Mouse (Mus musculus): ENCODE data around the gene Zfp786.

Zfp786 gene

DNA sequence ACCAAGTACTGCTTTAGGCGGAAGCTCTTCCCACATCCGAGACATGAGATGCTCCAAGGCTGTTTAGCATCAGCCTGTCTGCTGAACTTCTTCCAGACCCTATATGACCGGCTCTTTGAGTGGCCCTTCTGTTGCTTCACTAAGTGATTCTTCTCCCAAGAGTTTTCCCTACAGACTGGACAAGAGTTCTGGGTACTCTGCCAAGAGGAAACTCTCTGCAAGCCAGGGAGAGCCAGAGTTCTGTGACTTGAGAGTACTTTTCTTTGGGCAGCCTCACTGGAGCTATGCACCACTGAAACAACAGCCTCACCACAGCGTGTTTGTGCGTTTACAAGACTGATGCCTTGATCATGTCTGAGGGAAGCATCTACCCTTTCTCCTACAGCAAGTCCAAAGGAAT is 9.4 kb downstream of the Zfp786 start:
- no peak for DNase-seq (ENCODE audit: low spot score in 2 of 2)

DNA sequence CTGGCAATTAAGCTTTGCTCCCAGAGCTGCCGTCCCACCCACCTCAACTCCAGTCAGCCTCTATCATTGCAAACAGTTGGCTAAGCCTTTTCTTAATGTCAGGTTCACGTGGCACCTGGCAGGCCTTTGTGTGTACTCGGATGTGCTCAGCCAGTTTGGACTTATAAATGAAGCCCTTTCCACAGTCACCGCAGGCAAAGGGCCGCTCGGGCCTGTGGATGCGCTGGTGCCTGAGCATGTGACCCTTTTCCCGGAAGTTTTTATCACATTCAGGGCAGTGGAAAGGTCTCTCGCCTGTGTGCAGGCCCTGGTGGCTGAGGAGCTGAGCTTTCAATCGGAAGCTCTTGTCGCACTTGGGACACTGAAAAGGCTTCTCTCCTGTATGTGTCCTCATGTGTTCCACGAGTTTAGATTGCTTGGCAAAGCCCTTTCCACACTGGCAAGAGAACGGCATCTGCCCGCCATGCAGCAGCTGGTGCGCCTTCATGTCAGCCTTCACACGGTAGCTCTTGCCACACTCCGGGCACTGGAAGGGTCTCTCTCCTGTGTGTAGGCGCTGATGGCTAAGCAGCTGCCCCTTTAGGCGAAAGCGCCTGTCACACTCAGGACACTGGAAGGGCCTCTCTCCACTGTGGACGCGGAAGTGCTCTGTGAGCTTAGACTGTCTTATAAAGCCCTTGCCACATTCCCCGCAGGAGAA is 10.9 kb downstream of the Zfp786 start:
- DNase-seq (ENCODE audit: low spot score in 2 of 2), result no peak

DNA sequence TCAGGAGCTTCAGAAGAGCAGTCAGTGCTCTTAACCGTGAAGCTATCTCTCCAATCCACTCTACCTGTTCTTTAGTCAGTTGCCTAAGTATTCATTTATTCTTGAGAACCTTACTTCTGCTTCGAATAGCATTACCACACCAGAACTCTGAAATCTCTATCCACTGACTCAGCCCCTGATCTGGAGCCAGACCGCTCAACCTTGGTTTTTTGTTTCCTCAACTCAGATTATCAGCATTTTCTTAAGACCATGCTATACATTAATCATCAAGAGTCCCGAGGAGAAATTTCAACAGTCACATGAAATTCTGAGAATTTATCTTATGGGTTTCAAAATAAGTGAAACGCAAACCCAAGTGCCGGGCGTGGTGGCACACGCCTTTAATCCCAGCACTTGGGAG is 11.9 kb downstream of the Zfp786 start:
- DNase-seq (ENCODE audit: low spot score in 2 of 2), result no peak

DNA sequence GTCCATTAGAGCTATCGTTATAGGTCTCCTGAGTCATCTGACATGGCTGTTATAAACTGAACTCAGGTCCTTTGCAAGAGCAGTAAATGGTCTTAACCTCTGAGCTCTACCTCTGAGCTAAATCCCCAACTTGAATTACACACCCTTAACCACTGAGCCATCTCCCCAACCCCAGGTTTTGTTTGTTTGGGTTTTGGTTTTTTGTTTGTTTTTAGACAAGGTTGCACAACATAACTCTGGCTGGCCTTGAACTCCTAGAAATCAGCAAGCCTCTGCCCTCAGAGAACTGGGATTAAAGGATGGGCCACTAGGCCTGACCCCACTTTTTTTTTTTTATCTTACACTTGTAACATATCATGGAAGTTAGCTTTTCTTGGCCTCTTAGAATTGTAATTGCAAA is 14.5 kb downstream of the Zfp786 start:
- no peak for DNase-seq (ENCODE audit: low spot score in 2 of 2)

DNA sequence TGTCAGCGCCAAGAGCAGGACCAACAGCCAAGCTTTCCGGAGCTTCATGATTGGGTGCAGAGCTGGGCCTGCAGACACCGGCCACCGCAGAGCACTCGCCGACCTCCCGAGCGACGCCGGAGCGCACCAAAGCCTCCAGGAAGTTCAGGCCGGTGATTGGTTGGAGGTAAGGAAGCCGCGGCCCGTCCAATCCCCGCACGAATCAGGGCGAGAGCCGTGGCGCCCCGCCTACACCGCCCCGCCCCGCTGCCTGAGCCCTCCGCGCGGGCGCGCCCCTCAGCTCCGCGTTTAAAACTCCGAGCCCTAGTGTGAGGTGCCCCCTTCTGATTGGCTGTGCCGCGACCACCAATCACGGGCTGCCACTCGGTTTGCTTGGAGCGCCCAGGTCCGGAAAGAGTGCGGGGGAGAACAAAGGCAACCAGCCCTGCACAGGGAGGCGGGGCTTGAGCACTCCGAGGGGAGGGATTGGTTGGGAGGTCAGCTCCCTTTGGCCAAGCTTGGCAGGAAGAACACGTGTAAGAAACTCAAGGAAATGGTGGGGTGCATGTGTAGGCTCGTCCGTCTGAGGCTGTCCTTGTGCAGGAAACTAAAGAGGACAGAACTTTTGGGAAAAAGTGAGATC is 17.3 kb downstream of the Zfp786 start, which contains the start of gene Pdia4:
TSS of gene Pdia4 (minus strand) at position 174 of the 622 bp plus-strand sequence.
- peak; percentile 88 to 98 for DNase-seq (ENCODE audit: low spot score in 2 of 2)

DNA sequence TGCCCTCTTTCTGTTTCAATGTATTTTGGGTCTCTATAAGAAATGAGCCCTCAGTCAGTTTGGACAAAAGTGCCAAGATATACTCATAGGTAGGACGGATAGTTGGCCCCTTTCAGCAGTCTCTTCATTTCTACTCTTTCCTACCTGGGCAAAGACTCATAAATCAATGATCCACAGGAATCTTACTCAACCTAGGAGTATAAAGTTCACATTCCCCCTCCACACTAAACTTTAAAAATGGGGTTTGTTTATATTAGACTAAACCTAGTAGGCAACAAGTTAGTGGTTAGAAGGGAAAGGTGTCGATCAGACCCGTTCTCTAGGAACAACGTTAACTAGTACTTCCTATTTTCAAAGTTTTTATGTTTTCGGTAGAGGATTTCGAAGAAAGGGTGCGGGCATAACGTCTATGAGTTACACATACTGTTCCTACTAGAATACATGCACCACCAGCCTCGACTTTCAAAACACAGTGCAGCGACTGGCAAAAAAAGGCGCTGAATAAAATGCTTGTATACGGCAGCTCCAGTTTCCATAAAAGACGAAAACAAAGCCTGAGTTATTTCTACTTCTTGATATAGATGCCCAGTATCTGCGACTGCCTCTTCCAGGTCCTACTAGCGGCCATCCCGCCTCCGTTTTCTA is 18.3 kb downstream of the Zfp786 start:
- DNase-seq (ENCODE audit: low spot score in 2 of 2), result no peak

DNA sequence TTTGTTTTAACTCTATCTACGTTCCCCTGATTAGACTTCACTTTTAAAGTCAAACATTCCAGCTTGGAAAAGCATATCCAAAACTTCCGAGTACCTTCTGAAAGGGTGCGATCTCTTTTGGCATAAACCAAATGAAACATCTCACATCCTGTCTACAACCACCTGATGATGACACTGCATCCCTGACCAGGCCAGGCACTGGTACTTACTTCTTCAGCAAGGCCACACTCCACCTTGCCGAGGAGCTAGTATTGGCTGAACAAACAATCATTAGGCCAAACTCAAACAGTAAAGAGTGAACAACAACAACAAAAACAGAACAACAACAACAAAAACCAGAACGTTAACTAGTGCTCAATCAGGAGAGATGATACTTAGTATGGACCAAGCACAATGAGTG is 19.3 kb downstream of the Zfp786 start:
- no peak for DNase-seq (ENCODE audit: low spot score in 2 of 2)

DNA sequence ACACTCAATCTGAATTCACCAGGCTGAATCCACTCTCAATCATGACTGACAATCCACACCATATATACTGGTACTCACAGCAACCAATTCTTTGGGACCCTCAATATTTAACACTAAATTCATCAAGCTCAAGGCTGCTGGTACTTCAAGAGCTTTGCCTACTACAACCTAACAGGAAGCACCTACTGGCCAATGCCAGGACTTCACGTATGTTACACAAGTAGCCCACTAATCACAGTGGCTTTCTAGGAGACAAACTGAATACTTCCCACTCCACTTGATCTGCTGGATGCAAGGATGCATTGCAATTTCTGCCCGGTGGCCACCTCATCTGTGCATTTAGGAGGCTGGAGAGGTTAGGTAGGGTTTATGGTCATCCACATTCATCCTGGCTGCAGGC is 20.5 kb downstream of the Zfp786 start:
- no peak for DNase-seq (ENCODE audit: low spot score in 2 of 2)

DNA sequence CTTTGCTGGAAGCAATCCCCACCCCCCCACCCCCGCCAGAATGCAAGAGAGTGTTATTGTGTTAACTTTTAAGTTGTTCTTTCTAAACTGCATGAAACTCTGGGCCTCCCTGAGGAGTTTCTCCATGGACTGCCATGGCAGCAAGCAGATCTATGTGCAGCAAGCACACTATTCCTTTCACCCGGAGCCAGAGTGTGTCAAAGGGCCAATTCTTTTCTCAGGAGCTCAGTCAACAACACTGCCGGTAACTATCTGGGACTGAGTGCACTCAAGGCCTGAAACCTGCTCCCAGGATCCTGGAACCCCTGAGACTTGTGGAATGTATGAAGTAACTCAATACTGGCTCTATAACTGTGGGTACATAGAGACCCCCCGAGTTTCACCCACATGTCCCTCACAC is 21.6 kb downstream of the Zfp786 start:
- no peak for DNase-seq (ENCODE audit: low spot score in 2 of 2)

DNA sequence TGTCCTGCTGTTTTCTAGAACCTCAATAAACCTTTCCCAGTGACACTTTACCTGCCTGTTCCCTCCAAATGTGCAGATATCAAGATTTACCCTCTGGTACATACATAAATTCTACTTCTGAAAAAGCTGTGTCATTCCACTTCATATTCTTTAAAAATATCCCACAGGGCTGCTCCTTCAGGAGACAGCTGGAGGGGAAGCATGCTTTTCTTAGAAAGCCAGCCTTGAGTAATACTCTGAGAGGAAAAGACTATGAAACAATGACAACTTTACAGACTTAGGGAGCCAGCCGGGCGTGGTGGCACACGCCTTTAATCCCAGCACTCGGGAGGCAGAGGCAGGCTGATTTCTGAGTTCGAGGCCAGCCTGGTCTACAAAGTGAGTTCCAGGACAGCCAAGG is 22.1 kb downstream of the Zfp786 start:
- no peak for DNase-seq (ENCODE audit: low spot score in 2 of 2)

DNA sequence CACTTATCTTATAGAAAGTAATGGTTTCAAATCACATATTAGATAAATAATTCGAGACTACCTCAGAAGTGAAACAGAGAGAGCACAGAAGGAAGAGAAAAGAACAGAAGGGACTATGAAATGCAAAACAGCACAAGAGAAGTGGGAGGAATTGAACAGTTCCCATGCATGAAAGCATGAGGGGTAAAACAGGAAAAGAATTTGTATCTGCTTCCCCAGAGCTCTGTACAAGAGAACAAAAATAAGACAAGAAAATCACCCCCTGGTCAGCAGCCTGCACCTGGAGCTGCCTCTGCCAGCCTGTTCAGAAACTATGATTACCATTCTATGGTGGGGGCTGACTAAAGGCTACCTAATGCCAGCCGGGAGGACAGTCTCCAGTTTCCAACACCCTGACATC is 23.2 kb downstream of the Zfp786 start:
- no peak for DNase-seq (ENCODE audit: low spot score in 2 of 2)

DNA sequence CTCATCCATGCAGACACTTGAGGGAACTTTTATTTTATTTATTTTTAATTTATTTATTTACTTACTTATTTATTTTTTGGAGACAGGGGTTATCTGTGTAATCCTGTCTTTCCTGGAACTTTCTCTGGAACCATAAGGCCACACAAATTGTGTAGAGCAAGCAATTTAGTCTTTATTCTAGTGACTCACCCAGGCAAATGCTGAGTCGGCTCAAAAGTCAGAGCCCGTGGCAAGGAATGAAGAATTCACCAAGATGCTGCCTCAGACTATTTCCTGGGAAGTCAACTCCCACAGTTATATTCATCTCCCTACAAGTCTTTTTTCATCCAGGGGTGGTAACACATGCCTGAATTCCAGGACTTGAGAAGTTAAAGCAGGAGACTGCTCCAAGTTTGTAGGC is 25.1 kb downstream of the Zfp786 start:
- no peak for DNase-seq (ENCODE audit: low spot score in 2 of 2)

DNA sequence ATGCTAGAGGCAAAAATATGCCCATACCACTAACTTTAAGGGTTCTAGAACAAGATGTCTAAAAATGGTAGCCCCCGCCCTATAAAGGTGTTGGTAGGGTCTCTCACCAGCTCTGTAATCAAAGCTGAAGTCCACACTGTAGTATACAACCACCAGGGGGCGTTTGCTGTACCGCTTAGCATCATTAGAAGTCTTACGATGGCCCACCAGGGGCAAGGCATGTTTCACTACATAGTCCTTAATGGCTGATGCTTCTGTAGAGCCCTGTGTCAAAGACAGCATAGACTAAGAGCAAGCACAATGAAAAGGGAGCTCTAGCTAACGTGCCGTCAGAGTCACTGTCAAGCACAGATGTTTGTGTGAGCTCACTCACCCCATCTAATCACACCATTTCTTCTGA is 31.6 kb downstream of the Zfp786 start:
- no peak for DNase-seq (ENCODE audit: low spot score in 2 of 2)

DNA sequence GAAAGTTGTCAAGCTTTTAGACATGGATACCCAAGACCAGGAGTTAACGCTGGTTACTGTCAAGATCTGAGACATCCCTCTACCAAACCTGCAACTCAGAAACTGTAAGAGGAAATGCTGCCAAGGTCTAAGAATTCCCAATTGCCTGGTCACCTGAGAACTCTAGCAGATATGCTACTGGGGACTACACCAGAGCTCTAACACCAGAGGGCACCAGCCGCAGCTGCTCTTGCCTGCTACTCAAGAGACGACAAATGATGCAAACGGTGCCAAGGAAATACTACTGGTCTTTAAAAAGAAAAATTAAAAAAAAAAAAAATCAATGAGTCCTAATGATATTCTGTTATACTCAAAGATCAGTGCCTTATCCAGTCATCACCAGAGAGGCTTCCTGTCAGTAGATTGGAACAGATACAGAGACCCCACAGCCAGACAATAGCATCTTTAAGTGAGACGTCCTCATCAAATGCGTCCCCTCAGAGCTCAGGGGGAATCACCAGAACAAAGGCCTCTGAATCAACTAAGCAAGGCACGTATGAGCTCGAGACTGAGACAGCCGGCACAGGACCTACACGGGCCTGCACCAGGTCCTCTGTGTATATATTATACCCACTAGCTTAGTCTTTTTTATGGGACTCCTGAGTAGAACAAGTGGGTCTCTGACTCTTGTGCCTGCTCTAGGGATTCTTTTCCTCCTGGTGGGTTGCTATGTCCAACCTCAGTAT is 36.4 kb downstream of the Zfp786 start:
- DNase-seq (ENCODE audit: low spot score in 2 of 2), result no peak

DNA sequence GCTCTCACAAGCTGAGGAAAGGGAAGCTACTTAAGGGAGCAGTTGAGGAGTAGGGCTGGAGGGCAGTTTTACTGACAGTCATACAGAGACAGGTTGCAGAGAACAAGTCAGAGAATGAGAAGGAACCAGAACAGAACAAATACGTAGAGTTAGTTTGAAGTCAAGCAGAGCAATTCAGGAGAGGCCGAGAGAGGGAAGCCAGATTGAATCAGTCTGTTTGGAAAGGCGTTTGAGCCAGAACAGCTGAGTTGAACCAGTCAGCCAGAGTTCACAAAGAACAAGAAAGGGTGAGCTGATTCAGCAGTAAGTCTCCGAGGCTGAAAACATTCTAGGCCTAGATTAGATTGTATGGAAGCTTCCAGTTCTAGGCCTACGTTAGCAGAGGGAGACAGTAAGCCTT is 37.4 kb downstream of the Zfp786 start:
- no peak for DNase-seq (ENCODE audit: low spot score in 2 of 2)

DNA sequence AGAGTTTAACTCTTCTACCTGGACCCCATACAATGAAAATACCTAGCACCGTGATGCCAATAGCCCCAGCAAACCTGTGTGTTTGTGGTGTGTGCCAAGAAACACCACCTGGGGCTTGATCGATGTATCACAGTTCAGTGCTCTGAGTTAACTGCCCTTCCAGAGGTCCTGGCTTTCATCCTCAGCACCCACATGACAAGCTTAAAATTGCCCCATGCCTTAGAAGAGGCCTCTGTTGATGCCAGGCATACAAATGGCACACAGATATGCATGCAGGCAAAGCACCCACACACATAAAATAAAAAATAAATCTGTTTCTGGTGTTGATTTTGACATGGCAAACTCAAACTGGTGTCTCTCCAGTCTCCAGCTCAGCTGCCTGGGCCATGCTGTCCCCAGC is 38.1 kb downstream of the Zfp786 start:
- no peak for DNase-seq (ENCODE audit: low spot score in 2 of 2)

DNA sequence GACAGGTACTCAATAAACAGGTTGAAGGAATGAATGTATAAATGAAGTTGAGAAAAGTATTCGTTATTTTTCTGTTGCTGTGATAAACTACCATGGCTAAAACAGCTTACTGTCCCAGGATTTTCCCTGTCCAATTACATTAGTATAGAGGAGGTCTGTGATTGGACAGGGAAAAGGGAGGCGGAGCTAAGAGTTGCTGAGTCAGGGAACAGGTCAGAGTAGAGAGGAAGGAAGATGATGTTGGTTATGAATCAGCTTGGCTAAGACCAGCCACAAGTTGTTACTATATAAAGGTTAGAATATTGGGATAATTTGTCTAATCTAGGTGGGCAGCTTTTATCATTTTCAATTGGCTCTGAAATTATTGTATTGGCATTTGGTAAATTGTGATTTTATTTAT is 39.9 kb downstream of the Zfp786 start:
- DNase-seq (ENCODE audit: low spot score in 2 of 2), result no peak

DNA sequence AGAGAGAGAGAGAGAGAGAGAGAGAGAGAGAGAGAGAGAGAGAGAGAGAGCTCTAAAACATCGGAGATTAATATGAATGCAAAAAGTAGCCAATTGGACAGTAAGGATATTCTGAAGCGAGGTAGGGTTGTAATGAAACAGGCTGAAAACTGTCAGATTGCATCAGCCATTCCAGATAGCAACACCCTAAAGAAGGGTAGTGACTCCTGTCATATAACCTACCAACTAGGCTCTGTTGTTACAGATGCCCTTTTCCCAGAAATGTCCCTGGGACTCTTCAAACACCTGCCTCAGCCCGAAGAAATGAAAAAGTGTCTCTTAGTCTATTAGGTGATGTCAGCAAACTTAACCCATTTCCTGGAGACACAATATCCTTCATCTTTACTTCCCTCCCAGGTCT is 41.8 kb downstream of the Zfp786 start:
- no peak for DNase-seq (ENCODE audit: low spot score in 2 of 2)

DNA sequence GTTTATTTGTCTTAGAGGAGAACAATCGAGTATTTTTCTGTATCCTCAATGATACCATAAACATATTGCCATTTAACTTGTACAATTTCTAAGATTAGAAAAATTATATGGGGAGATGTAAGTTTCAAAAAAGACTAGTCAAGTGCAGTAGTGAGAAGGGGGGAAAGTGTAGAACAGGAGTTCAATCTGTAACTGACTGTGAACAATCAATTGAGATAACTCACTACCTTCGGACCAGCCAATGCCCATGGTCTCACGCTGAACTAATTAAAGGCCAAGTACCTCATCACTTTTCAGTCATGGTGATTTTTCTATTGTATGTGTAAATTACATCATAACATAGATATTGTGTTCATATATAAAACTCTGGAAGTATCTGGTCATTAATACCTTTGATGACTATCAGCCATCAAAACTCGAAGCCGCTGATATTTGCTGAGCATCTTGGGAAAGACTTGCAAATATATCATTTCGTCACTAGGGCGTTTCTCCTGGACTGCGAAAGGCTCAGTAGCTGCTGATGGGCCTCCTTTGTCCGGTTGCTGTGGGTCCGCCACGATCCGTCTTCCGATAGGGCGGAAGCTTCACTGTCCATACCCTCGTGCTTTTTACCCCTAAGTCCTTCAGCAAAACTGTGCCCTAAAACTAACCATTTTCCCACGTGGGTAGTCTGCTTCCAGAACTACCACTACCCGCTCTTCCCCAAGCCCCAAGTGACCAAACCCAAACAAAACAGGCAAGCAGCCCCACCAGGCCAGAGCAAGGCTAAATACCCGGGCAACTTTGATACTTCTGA is 42.5 kb downstream of the Zfp786 start:
- peak; percentile 61 to 73 for DNase-seq (ENCODE audit: low spot score in 2 of 2)

DNA sequence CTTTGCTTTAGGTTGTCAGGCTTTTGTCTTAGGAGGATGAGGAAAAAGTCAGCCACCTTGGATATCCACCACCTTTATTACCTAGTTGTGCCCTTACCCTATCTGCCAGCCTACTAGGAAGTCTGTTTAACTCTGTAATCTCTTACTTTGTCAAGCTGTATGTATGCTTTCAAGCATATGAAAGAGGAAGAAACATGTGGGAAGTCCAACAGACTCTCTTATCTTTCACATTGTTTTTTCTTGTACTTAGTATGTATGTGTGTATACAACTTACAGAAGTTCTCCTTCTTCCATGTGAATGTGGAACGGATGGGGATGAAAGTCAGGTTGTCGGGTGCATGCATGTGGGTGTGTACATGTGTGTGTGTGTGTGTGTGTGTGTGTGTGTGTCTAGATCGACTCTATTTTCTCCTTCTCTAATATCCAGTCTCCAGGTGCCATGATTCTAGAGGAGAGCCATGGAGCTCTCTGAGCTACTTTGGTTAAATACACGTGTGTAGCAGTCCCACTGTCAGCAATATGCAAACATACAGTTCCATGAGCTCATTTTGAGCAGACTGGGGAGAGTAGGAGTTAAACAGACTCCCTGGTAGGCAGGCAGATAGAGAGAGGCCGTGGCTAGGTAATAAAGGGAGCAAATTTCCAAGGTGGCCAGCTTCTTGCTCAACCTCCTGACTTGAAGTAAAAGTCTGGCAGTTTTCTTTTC is 45.8 kb downstream of the Zfp786 start:
- DNase-seq (ENCODE audit: low spot score in 2 of 2), result no peak
